Comparison of ENCODE assay signal across 16 mouse cellular contexts in the genomic region with DNA sequence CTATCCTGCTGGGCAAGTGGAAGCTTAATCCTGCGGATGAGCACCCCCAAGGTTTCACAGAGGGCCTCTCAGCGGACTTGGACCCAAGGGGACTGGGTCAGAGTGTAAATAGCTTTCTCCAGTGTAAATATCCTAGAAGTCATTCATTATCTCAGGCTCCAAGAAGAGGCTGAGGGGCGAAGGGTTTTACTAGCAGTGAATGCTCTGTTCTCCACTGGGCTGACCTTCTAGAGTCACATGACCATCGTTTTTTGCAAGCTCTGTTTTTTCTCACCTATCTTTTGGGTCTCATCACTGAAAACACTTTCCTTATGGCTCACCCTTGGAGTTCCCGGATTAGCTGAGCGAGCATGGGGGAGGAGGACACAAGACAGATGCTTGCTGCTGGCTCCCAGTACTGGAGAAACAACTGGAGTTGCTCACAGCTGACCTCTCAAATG. TPM values are rescaled to one million over a fixed set of nuclear protein-coding genes. Genes with fewer than 3 reads are reported as not detected.
DNase-seq lines count a peak whose midpoint lies in the region; ATAC-seq and TF ChIP-seq lines count a peak whose summit lies in the region.
"Had no signal": no experiment of that assay in that cellular context is flagged by ENCODE, and none has a peak within 500 bp of the region (broad histone marks: within the 10 kb centered on the region; RNA-seq: fewer than 3 reads in every experiment).

No protein-coding gene starts in this region.

- H3K4me3 ChIP-seq in lung, embryonic 14.5 days (ENCODE audit: low read depth, low read length) = no peak overlapping the region
- H3K4me3 ChIP-seq in forebrain, embryonic 14.5 days (ENCODE audit: low read depth, low read length) = no peak overlapping the region

- no peak overlapping the region for H3K9ac ChIP-seq in lung, embryonic 14.5 days
- no peak overlapping the region for H3K9ac ChIP-seq in forebrain, embryonic 14.5 days (ENCODE audit: low read length)

- no peak overlapping the region for H3K4me2 ChIP-seq in lung, embryonic 14.5 days
- H3K4me2 ChIP-seq in forebrain, embryonic 14.5 days (ENCODE audit: low read length) = no peak overlapping the region
- H3K4me2 ChIP-seq: heart, embryonic 11.5 days had no signal

- 20% methylated on average over 6 of the region's 6 CpGs for WGBS in lung, embryonic 14.5 days
- 69% methylated on average over 6 of the region's 6 CpGs for WGBS in forebrain, embryonic 14.5 days

- peak; percentile 52 for DNase-seq in lung, embryonic 14.5 days
- DNase-seq in lung, postnatal 36 days = no peak
- DNase-seq in urinary bladder, postnatal 14 days (ENCODE audit: low spot score) = peak; percentile 26
- no peak for DNase-seq in urinary bladder, postnatal 10 days (ENCODE audit: low spot score)
- DNase-seq in kidney, postnatal 14 days = peak; percentile 85
- DNase-seq in yolk sac, embryonic 10.5 days (ENCODE audit: low spot score) = peak; percentile 81
- DNase-seq in forebrain, embryonic 14.5 days (ENCODE audit: low spot score) = no peak
- no peak for DNase-seq in gastrocnemius, adult 8-10 months (ENCODE audit: low spot score in 2 of 2)
- DNase-seq: cerebellum, adult 9-10 months; gastrocnemius, postnatal 14 days; heart, postnatal 4 days; layer of hippocampus, postnatal 36 days; right cerebral cortex, postnatal 4 days had no signal

- H3K4me1 ChIP-seq in lung, embryonic 14.5 days (ENCODE audit: insufficient read depth) = peaks cover 24% of the 10 kb centered on the region
- H3K4me1 ChIP-seq in forebrain, embryonic 14.5 days (ENCODE audit: control insufficient read depth, insufficient read depth, low read length) = no peaks in the 10 kb centered on the region

- no peaks in the 10 kb centered on the region for H3K27me3 ChIP-seq in lung, embryonic 14.5 days (ENCODE audit: insufficient read depth, low read length)
- H3K27me3 ChIP-seq in forebrain, embryonic 14.5 days (replicated peaks; ENCODE audit: control insufficient read depth, insufficient read depth, low read length) = no peaks in the 10 kb centered on the region

- no peak for TF ChIP-seq CTCF in lung, embryonic 14.5 days (IDR thresholded peaks at IDR 0.05; ENCODE audit: low read depth)

- H3K27ac ChIP-seq in lung, embryonic 14.5 days (ENCODE audit: low read depth) = peak overlapping the region; percentile 46; the same call in 1 of the 2 replicates
- no peak overlapping the region for H3K27ac ChIP-seq in forebrain, embryonic 14.5 days (ENCODE audit: low read depth, low read length)

- no peaks in the 10 kb centered on the region for H3K36me3 ChIP-seq in lung, embryonic 14.5 days (ENCODE audit: insufficient read depth)
- no peaks in the 10 kb centered on the region for H3K36me3 ChIP-seq in forebrain, embryonic 14.5 days (ENCODE audit: control insufficient read depth, insufficient read depth, low read length)

- peak; percentile 42; the same call in 1 of the 2 replicates for ATAC-seq in lung, embryonic 14.5 days (ENCODE audit: insufficient read depth)
- ATAC-seq in forebrain, embryonic 14.5 days = no peak
- ATAC-seq: forebrain, embryonic 16.5 days had no signal

- H3K9me3 ChIP-seq in lung, embryonic 14.5 days (ENCODE audit: low read depth, low read length) = no peaks in the 10 kb centered on the region
- no peaks in the 10 kb centered on the region for H3K9me3 ChIP-seq in forebrain, embryonic 14.5 days (replicated peaks; ENCODE audit: control insufficient read depth, low read length)

RNA-seq across cellular contexts. Expression of a gene that starts 49.4 kb away (rescaled TPM):
- polyA plus RNA-seq in lung, embryonic 14.5 days (2014; fragmentation: Nextera tagmentation; extraction: Ambion mirVana) = 23.3 and 24.2 TPM in 2 replicates
- 4.9 and 7.9 TPM in 2 replicates for polyA plus RNA-seq in forebrain, embryonic 14.5 days (2014; fragmentation: Nextera tagmentation; extraction: Ambion mirVana)
- total RNA-seq in gastrocnemius, adult 8-10 months (2022) = 1 to 10 TPM; 1.4 to 2.1 (median 1.8) TPM
- total RNA-seq: megakaryocyte, adult 5-6 weeks had no signal

Comparison
In these comparisons a context has a peak if more than half of its experiments do, and no peak if none do; other contexts are left out.
1. DNase-seq: peak in lung, embryonic 14.5 days (single experiment), urinary bladder, postnatal 14 days (single experiment), kidney, postnatal 14 days (single experiment) and yolk sac, embryonic 10.5 days (single experiment); none in lung, postnatal 36 days (single experiment), urinary bladder, postnatal 10 days (single experiment), forebrain, embryonic 14.5 days (single experiment) and gastrocnemius, adult 8-10 months (0 of 2).